Mouse (Mus musculus) MEL (cell line): Measurements from ENCODE around the gene Sun2. TPM values are rescaled to one million over a fixed set of nuclear protein-coding genes. Genes with fewer than 3 reads are reported as not detected.

Experiments used
- DNase-seq: peaks from one replicate; pipeline ENCODE4 v3.0.0; 2011; ENCODE audit warnings: low read depth, low spot score
- H3K27ac ChIP-seq: 2 replicates; pipeline ENCODE4 v1.5.1; 2012; ENCODE audit warnings: low read depth, mild to moderate bottlenecking, control low read depth, low read length, moderate library complexity; ENCODE audit not compliant: control insufficient read depth
- H3K27me3 ChIP-seq, 2 experiments: fragments of 150-350 bp in 1 of 2; sonication (generic) in 1 of 2; 2 replicates each; pipeline ENCODE4 v1.6.1; 2012; ENCODE audit warnings: low read length in 2 of 2, mild to moderate bottlenecking in 2 of 2, improper control_type of control experiment in 1 of 2, moderate library complexity in 1 of 2; ENCODE audit not compliant: insufficient read depth in 2 of 2, control insufficient read depth in 1 of 2
- H3K36me3 ChIP-seq, 2 experiments: 2 replicates each; pipeline ENCODE4 v1.6.1; 2012 to 2014; ENCODE audit warnings: low read length in 2 of 2, improper control_type of control experiment in 1 of 2, inconsistent platforms in 1 of 2, mild to moderate bottlenecking in 1 of 2; ENCODE audit not compliant: insufficient read depth in 2 of 2, control insufficient read depth in 1 of 2
- H3K4me1 ChIP-seq, 2 experiments: fragments of 150-350 bp in 1 of 2; sonication (generic) in 1 of 2; 2 replicates each; pipeline ENCODE4 v1.6.1; 2012; ENCODE audit warnings: low read length in 2 of 2, improper control_type of control experiment in 1 of 2, mild to moderate bottlenecking in 1 of 2; ENCODE audit not compliant: insufficient read depth in 2 of 2, control insufficient read depth in 1 of 2
- H3K4me3 ChIP-seq, 2 experiments: fragments of 150-350 bp in 1 of 2; sonication (generic) in 1 of 2; 2 replicates each; pipeline ENCODE4 v1.5.1; 2012; ENCODE audit warnings: low read depth in 2 of 2, low read length in 2 of 2, mild to moderate bottlenecking in 2 of 2, moderate library complexity in 2 of 2, control low read depth in 1 of 2, improper control_type of control experiment in 1 of 2; ENCODE audit not compliant: control insufficient read depth in 1 of 2, insufficient read depth in 1 of 2
- H3K79me2 ChIP-seq: 2 replicates; pipeline ENCODE4 v1.6.1; 2012; ENCODE audit warnings: mild to moderate bottlenecking, low read length, moderate library complexity; ENCODE audit not compliant: control insufficient read depth, poor library complexity, insufficient read depth
- H3K9ac ChIP-seq: 2 replicates; pipeline ENCODE4 v1.6.1; 2012; ENCODE audit warnings: low read depth, mild to moderate bottlenecking, control low read depth, low read length, moderate library complexity; ENCODE audit not compliant: control insufficient read depth, poor library complexity, severe bottlenecking
- H3K9me3 ChIP-seq: fragments of 150-350 bp; sonication (generic); replicated peaks from 2 replicates; pipeline ENCODE4 v1.6.1; 2012; ENCODE audit warnings: mild to moderate bottlenecking, low read length, improper control_type of control experiment, moderate library complexity; ENCODE audit not compliant: insufficient read depth
- BHLHE40 ChIP-seq: IDR thresholded peaks from 2 replicates; pipeline ENCODE4 v1.6.1; 2012; ENCODE audit warnings: low read depth, mild to moderate bottlenecking, inconsistent platforms, low read length, improper control_type of control experiment, borderline replicate concordance
- CTCF ChIP-seq, 3 experiments: IDR thresholded peaks in 2 of 3; conservative IDR thresholded peaks in 1 of 3; 2 replicates each; pipeline ENCODE4 v1.5.1; 2011 to 2012; ENCODE audit warnings: low read length in 3 of 3, low read depth in 2 of 3, mild to moderate bottlenecking in 2 of 3, improper control_type of control experiment in 1 of 3, inconsistent platforms in 1 of 3, mixed read lengths in 1 of 3, moderate library complexity in 1 of 3; ENCODE audit not compliant: control insufficient read depth in 1 of 3, insufficient read depth in 1 of 3, poor library complexity in 1 of 3, severe bottlenecking in 1 of 3
- E2F4 ChIP-seq: IDR thresholded peaks from 2 replicates; pipeline ENCODE4 v1.6.1; 2011; ENCODE audit warnings: low read depth, low read length, improper control_type of control experiment, borderline replicate concordance
- EP300 ChIP-seq, 2 experiments: IDR thresholded peaks; 2 replicates each; pipeline ENCODE4 v1.6.1; 2011; ENCODE audit warnings: improper control_type of control experiment in 2 of 2, low read length in 2 of 2, low read depth in 1 of 2, mild to moderate bottlenecking in 1 of 2
- ETS1 ChIP-seq: IDR thresholded peaks from 2 replicates; pipeline ENCODE4 v1.6.1; 2012; ENCODE audit warnings: low read depth, mild to moderate bottlenecking, inconsistent platforms, low read length, improper control_type of control experiment, moderate library complexity
- GABPA ChIP-seq: IDR thresholded peaks from 2 replicates; pipeline ENCODE4 v1.6.1; 2012; ENCODE audit warnings: low read depth, mild to moderate bottlenecking, inconsistent platforms, low read length, improper control_type of control experiment, moderate library complexity
- GATA1 ChIP-seq: IDR thresholded peaks from 2 replicates; pipeline ENCODE4 v1.6.1; 2011; ENCODE audit warnings: low read depth, low read length, improper control_type of control experiment
- HCFC1 ChIP-seq: IDR thresholded peaks from 2 replicates; pipeline ENCODE4 v1.6.1; 2012; ENCODE audit warnings: low read depth, mild to moderate bottlenecking, inconsistent platforms, low read length, improper control_type of control experiment, moderate library complexity
- KAT2A ChIP-seq: conservative IDR thresholded peaks from 2 replicates; pipeline ENCODE4 v1.6.1; 2012; ENCODE audit warnings: low read depth, low read length, improper control_type of control experiment, inconsistent platforms
- MAX ChIP-seq: IDR thresholded peaks from 2 replicates; pipeline ENCODE4 v1.6.1; 2011; ENCODE audit warnings: low read length, improper control_type of control experiment
- NRF1 ChIP-seq: IDR thresholded peaks from 2 replicates; pipeline ENCODE4 v1.6.1; 2014; ENCODE audit warnings: low read depth, mild to moderate bottlenecking, inconsistent platforms, low read length, improper control_type of control experiment, moderate library complexity; ENCODE audit not compliant: poor library complexity, insufficient read depth, severe bottlenecking
- POLR2AphosphoS2 ChIP-seq: IDR thresholded peaks from 2 replicates; pipeline ENCODE4 v1.6.1; 2011; ENCODE audit warnings: low read length, improper control_type of control experiment
- RCOR1 ChIP-seq: IDR thresholded peaks from 2 replicates; pipeline ENCODE4 v1.6.1; 2012; ENCODE audit warnings: low read depth, mild to moderate bottlenecking, inconsistent platforms, low read length, improper control_type of control experiment
- SIN3A ChIP-seq: IDR thresholded peaks from 2 replicates; pipeline ENCODE4 v1.6.1; 2012; ENCODE audit warnings: low read length, improper control_type of control experiment, inconsistent platforms
- SMC3 ChIP-seq: IDR thresholded peaks from 2 replicates; pipeline ENCODE4 v1.6.1; 2011; ENCODE audit warnings: low read depth, low read length, improper control_type of control experiment
- TAL1 ChIP-seq: IDR thresholded peaks from 2 replicates; pipeline ENCODE4 v1.6.1; 2012; ENCODE audit warnings: mild to moderate bottlenecking, inconsistent platforms, low read length, moderate library complexity, mixed read lengths
- TCF12 ChIP-seq: IDR thresholded peaks from 2 replicates; pipeline ENCODE4 v1.6.1; 2014; ENCODE audit warnings: low read depth, mild to moderate bottlenecking, inconsistent platforms, low read length, improper control_type of control experiment, moderate library complexity
- UBTF ChIP-seq: IDR thresholded peaks from 2 replicates; pipeline ENCODE4 v1.6.1; 2012; ENCODE audit warnings: low read depth, mild to moderate bottlenecking, inconsistent platforms, low read length, improper control_type of control experiment, moderate library complexity, borderline replicate concordance; ENCODE audit not compliant: insufficient read depth
- USF2 ChIP-seq, 2 experiments: IDR thresholded peaks; 2 replicates each; pipeline ENCODE4 v1.6.1; 2011 to 2012; ENCODE audit warnings: improper control_type of control experiment in 2 of 2, low read length in 2 of 2, borderline replicate concordance in 1 of 2, inconsistent platforms in 1 of 2, low read depth in 1 of 2, mild to moderate bottlenecking in 1 of 2; ENCODE audit not compliant: insufficient read depth in 1 of 2
- ZKSCAN1 ChIP-seq: IDR thresholded peaks from 2 replicates; pipeline ENCODE4 v1.6.1; 2012; ENCODE audit warnings: low read depth, mild to moderate bottlenecking, inconsistent platforms, low read length, improper control_type of control experiment, moderate library complexity
- ZMIZ1 ChIP-seq: IDR thresholded peaks from 2 replicates; pipeline ENCODE4 v1.6.1; 2012; ENCODE audit warnings: low read depth, mild to moderate bottlenecking, inconsistent platforms, low read length, improper control_type of control experiment, moderate library complexity
- ZNF384 ChIP-seq: IDR thresholded peaks from 2 replicates; pipeline ENCODE4 v1.6.1; 2012; ENCODE audit warnings: low read depth, mild to moderate bottlenecking, inconsistent platforms, low read length, improper control_type of control experiment
- polyA plus RNA-seq, 2 experiments: library from polyadenylated mRNA; stranded (reverse) in 1 of 2; unstranded in 1 of 2; fragments of >175 nt in 1 of 2; fragments of >200 nt in 1 of 2; gene quantifications; 2 replicates each; pipeline versions ENCODE4 v1.2.1 to v1.2.4; 2012; ENCODE audit warnings: low replicate concordance in 2 of 2, low read depth in 1 of 2; ENCODE audit not compliant: insufficient read length in 2 of 2, insufficient read depth in 1 of 2, missing spikeins in 1 of 2
- total RNA-seq: library from RNA; depleted of rRNA; stranded (reverse); fragments of 300-350 nt; gene quantifications from 2 replicates; pipeline ENCODE4 v1.2.3, GENCODE M21; 2012

Sun2 gene
- total and polyA plus RNA-seq, 3 experiments, result 4.3 to 10.6 TPM; not detected in 1

DNA sequence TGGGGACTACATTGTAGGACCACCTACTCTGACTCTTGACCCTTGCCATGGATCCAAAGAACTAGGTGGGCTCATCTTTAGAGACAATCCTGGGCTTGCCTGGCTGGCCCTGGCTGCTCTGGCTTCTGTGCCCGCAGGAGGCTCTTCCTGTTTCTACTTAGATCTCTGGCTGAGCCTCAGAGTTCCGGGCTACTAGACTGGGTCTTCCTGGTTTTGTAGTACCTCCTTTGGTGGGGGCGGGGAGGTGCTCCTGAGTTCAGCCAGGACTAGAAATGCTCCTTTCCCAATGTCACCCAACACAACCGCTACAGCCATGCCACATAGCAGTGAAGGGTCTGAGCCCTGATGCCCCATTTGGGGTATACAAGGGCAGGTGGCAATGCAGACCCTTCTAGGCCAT, 21.5 kb downstream of the Sun2 start:
- H3K27ac ChIP-seq, result no peak overlapping the region
- H3K4me1 ChIP-seq, result no peaks in the 10 kb centered on the region
- no peaks in the 10 kb centered on the region for H3K27me3 ChIP-seq
- H3K9ac ChIP-seq, result no peak overlapping the region
- no peaks in the 10 kb centered on the region for H3K9me3 ChIP-seq
- H3K4me3 ChIP-seq, result no peak overlapping the region
- H3K79me2 ChIP-seq, result no peaks in the 10 kb centered on the region
- H3K36me3 ChIP-seq, result no peaks in the 10 kb centered on the region; a peak in 1 of 4 replicates
- DNase-seq, result no peak
- no peak for TF ChIP-seq BHLHE40
- TF ChIP-seq ETS1, result no peak
- TF ChIP-seq SIN3A, result no peak
- no peak for TF ChIP-seq TAL1
- no peak for TF ChIP-seq MAX
- TF ChIP-seq GABPA, result no peak
- TF ChIP-seq UBTF, result no peak
- no peak for TF ChIP-seq HCFC1
- TF ChIP-seq TCF12, result no peak
- no peak for TF ChIP-seq USF2 (IDR thresholded peaks at IDR 0.05; ENCODE audit: borderline replicate concordance in 1 of 2, insufficient read depth in 1 of 2, low read depth in 1 of 2, low read length in 2 of 2)
- TF ChIP-seq SMC3, result no peak
- no peak for TF ChIP-seq GATA1
- no peak for TF ChIP-seq NRF1
- TF ChIP-seq ZKSCAN1, result no peak

DNA sequence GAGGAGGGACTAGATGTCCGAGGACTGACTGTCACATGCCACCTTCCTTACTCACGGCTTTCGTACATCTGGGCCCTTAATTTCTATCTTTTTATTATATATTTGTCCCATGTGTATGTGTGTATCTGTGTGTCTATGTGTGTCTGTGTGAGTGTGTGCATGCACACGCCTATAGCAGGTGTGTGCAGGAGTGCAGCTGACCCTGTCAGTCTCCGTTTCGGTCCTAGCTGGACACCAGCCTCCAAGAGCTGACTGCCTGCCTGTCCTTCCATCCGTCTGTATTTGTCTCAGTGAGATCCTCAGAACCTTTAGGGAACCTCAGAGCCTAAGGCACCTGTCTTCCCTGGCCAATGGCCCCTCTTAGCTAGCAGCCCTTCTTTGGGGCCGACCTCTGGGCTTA, 22.1 kb downstream of the Sun2 start:
- H3K4me1 ChIP-seq, result no peaks in the 10 kb centered on the region
- peaks cover 0 to 1% of the 10 kb centered on the region in 2 experiments; a peak in 1 of 4 replicates for H3K36me3 ChIP-seq
- H3K27ac ChIP-seq, result no peak overlapping the region
- H3K79me2 ChIP-seq, result no peaks in the 10 kb centered on the region
- H3K9ac ChIP-seq, result no peak overlapping the region
- no peak for DNase-seq
- TF ChIP-seq SMC3 (no peak), UBTF (no peak), SIN3A (no peak), ZNF384 (no peak), KAT2A (no peak), POLR2AphosphoS2 (no peak), HCFC1 (no peak), E2F4 (no peak), ZMIZ1 (no peak), CTCF (IDR thresholded peaks at IDR 0.05 in 2 of 3, conservative IDR thresholded peaks at IDR 0.05 in 1 of 3; ENCODE audit: control insufficient read depth in 1 of 3, insufficient read depth in 1 of 3, low read depth in 2 of 3, low read length in 3 of 3, poor library complexity in 1 of 3, severe bottlenecking in 1 of 3) (no peak), RCOR1 (no peak), EP300 (IDR thresholded peaks at IDR 0.05; ENCODE audit: low read depth in 1 of 2, low read length in 2 of 2) (no peak)
- TF ChIP-seq, all 39 proteins: peak for 0
- Histone ChIP-seq H3K27me3 (no peaks in the 10 kb centered on the region), H3K4me3 (no peak overlapping the region), H3K9me3 (no peaks in the 10 kb centered on the region)
